Mouse (Mus musculus) adrenal gland (tissue): ENCODE measurements around the gene Zfp263.

ENCODE experiments used
- intact Hi-C: fragments of 180-260 bp; cut with DNase I; formaldehyde crosslinking; loops from one replicate; pipeline ENCODE4 v1.15.1; 2025
- long read RNA-seq, 2 experiments: library from polyadenylated mRNA; unstranded; transcript quantifications; one replicate each; pipeline ENCODE4 v2.0.0; 2020; ENCODE audit warnings: borderline replicate concordance in 1 of 2; ENCODE audit not compliant: insufficient replicate concordance in 1 of 2

The Zfp263 gene
- long read RNA-seq, experiment 1, transcript Zfp263-201 (6 exons, 3,241 nt) = minor isoform, 8 of 33 reads
- long read RNA-seq, experiment 1, transcript Zfp263-207 (2 exons, 2,452 nt) = major isoform, 25 of 33 reads
- long read RNA-seq, experiment 1, partial matches to known transcripts = 0 of 33 reads
- long read RNA-seq, experiment 1, other reads (novel, unspliced or antisense) = 0 of 33 reads
- long read RNA-seq, experiment 2, transcript Zfp263-207 (2 exons, 2,452 nt) = major isoform, 14 of 23 reads
- long read RNA-seq, experiment 2, partial matches to known transcripts = 0 of 23 reads
- long read RNA-seq, experiment 2, other reads (novel, unspliced or antisense) = 5 of 23 reads

DNA sequence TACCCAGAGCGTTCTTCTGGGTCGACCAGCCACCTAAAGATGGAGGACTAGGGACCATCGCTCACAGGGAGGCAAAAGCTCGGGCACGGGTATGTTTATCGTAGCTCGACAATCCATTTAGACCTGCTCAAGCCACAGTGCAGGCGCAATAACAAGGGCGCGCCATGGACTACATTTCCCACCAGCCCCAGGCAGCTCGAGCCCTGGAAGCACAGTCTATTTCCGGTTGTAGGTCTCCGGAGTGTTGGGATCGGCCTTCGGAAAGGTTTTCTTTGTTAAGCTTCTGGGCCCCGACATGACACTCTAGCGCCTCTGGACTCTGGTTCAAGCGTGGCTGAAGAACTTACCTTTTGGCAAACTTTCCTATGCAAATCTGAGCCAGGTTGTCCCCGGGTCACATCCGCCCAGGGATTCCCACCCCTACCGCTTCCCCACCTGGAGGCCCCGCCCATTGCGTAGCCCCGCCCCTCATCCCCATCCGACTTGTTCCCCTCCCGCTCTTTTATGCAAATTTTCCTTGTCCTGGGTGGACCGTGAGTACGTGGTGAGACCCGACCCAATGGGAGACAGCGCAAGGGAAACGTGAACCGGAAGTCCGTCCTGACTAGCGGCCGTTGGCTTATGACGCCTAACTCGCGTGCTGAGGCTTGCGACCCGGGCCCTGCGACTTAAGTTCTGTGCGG is at the start of gene Zfp263:
Gene Zfp263 (plus strand): TSS at position 591 of the 683 bp plus-strand sequence.
- intact Hi-C loops = no loop called here

DNA sequence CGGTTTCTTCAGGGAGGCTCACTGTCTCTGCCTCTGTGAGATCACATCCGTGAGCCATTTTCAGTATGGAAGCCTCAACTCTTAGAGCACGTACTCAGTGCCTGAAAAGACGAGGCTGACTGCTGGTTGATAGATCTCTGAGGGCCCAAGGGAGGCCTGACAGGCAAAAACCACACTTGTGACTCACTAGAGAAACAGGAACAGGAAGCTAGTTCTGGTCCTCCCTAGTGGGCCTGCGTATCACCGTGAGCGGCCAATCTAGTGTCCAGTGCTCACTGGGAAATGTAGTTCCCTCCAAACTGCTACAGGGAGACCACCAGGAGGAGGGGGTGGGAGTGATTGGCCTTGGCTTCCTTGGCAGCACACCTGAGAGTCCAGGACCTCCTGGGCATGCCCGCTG is 44.6 kb upstream of the Zfp263 start:
- intact Hi-C loops = no loop called here

GRCm38 (mm10) chr16:3700893-3701292 is 43.0 kb upstream of the Zfp263 start:
- intact Hi-C loops = no loop called here

GRCm38 (mm10) chr16:3706680-3707079 is 37.2 kb upstream of the Zfp263 start:
- intact Hi-C loops = no loop called here

- intact Hi-C loops = no loop called here
Observed at GRCm38 (mm10) chr16:3714731-3715130, 29.2 kb upstream of the Zfp263 start.

DNA sequence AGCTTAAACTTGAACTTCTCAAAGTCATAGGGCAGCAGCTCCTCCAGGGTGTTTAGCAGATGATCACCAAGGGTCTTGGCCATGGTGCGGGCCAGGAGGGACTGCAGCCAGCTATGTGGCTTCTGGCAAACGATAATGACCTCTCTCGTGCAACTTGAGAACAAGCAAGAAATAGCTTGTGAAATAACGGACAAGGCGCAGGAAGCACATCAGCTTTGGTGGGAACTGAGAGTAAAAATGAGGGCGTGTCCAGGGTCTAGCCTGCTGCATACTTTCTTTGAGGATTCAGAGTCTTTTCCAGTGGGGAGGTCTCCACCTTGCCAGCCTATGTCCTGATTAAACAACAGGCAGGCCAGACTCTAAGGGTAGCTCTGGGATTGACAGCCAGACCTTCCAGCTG is 25.9 kb upstream of the Zfp263 start, which contains the start of gene Mefv:
Gene Mefv (minus strand): TSS at position 118 of the 400 bp plus-strand sequence.
- intact Hi-C loops = no loop called here

- intact Hi-C loops = no loop called here
Observed at GRCm38 (mm10) chr16:3723231-3723630, 20.7 kb upstream of the Zfp263 start.

GRCm38 (mm10) chr16:3727980-3728720 is 15.7 kb upstream of the Zfp263 start:
- intact Hi-C loops = no loop called here

- intact Hi-C loops = no loop called here
Observed at GRCm38 (mm10) chr16:3732612-3733011, 11.3 kb upstream of the Zfp263 start.

- intact Hi-C loops = no loop called here
Observed at GRCm38 (mm10) chr16:3733198-3733732, 10.6 kb upstream of the Zfp263 start.

- intact Hi-C loops = no loop called here
Observed at GRCm38 (mm10) chr16:3742466-3742865, 1.4 kb upstream of the Zfp263 start.

DNA sequence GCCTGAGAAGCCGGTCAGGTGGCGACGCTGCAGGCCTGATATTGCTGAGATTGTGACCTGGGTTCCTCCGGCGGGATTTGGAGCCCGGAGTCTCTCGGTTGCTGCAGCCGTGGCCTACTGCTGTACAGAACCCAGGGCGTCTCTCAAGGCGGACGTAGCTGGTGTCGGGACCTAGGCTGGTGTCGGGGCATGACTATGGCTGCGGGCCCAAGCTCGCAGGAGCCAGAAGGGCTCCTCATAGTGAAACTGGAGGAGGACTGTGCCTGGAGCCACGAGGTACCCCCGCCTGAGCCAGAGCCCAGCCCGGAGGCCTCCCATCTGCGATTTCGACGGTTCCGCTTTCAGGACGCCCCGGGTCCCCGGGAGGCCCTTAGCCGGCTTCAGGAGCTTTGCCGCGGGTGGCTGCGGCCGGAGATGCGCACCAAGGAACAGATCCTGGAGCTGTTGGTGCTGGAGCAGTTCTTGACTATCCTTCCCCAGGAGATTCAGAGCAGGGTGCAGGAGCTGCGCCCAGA is 350 bp downstream of the Zfp263 start:
- intact Hi-C loops = no loop called here

DNA sequence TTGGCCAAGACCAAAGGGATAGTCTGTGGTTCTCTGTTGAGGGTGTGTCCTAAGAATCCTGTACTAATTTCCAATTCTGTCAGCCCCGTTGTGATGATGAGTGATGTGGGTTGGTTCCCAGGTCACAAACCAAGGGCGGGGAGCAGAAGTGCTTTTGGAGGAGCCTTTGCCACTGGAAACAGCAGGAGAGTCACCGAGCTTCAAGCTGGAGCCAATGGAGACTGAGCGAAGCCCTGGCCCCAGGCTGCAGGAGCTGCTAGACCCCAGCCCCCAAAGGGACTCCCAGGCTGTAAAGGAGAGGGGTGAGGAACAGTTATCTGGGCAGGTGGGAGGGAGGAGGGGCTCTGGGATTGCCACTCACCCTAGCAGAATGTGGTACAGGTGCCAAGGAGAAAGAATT is 1.8 kb downstream of the Zfp263 start:
- intact Hi-C loops = no loop called here

DNA sequence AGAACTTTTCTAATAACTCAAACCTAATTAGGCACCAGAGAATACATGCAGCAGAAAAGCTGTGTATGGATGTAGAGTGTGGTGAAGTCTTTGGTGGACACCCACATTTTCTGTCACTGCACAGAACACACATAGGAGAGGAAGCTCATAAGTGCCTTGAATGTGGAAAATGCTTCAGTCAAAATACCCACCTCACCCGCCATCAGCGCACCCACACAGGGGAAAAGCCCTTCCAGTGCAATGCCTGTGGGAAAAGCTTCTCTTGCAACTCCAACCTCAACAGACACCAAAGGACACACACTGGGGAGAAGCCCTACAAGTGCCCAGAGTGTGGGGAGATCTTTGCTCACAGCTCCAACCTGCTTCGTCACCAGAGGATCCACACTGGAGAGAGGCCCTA is 5.1 kb downstream of the Zfp263 start:
- intact Hi-C loops = no loop called here

- intact Hi-C loops = no loop called here
Observed at GRCm38 (mm10) chr16:3771603-3772002, 27.7 kb downstream of the Zfp263 start.

DNA sequence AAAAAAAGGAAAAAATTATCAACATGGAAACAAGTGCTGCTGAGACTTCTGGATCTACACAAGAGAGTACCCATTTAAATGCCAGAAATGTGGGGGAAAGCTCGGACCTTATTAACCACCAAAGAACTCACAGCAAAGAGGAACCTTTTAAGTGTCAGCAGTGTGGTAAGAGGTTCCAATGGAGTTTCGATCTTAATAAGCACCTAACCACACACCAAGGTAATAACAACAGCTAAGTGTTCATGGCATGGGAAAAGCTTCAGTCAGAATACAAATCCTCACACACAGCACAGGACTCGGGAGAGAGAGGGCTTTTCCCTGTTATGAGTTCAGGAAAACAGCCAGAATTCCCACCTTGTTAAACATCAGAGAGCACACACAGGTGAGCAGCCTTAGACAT is 32.5 kb downstream of the Zfp263 start:
- intact Hi-C loops = no loop called here

- intact Hi-C loops = no loop called here
Observed at GRCm38 (mm10) chr16:3777986-3778385, 34.1 kb downstream of the Zfp263 start.

- intact Hi-C loops = no loop called here
Observed at GRCm38 (mm10) chr16:3781237-3781636, 37.3 kb downstream of the Zfp263 start.

DNA sequence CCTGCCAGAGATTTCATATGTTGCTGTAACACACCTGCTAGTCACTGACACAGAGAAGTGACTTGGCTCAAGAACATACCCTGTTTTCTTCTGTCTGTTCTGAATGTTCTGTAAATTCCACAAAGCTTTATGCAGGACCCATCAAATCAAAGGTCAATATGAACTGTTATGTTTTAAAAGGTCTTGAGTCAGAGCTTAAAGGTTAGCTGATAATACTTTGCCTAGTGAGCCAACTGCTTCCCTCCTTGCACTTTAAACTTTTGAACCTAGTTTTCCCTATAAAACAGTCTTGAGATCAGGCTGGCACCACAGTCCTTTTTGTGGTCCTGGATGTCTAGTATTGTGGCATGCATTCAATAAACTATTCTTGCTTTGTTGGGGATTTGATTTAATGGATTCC is 44.5 kb downstream of the Zfp263 start:
- intact Hi-C loops = no loop called here
